Mouse (Mus musculus) CH12.LX (cell line): Measurements from ENCODE around the gene Gm9821. TPM values are rescaled to one million over a fixed set of nuclear protein-coding genes. Genes with fewer than 3 reads are reported as not detected.

Source experiments
- DNase-seq: peaks from one replicate; pipeline ENCODE4 v3.0.0-alpha.2; 2013; ENCODE audit errors: extremely low read depth
- H3K27ac ChIP-seq: 2 replicates; pipeline ENCODE4 v1.5.1; 2012; ENCODE audit warnings: low read depth, mild to moderate bottlenecking, control low read depth, moderate library complexity; ENCODE audit not compliant: insufficient read depth
- H3K27me3 ChIP-seq: replicated peaks from 2 replicates; pipeline ENCODE3; 2012; ENCODE audit warnings: inconsistent platforms
- H3K36me3 ChIP-seq, 2 experiments: replicated peaks in 1 of 2; 2 replicates each; pipeline versions ENCODE3 to v1.6.1; 2012; ENCODE audit warnings: inconsistent platforms in 1 of 2, low read length in 1 of 2, mild to moderate bottlenecking in 1 of 2, mixed read lengths in 1 of 2, moderate library complexity in 1 of 2; ENCODE audit not compliant: control insufficient read depth in 1 of 2, insufficient read depth in 1 of 2
- H3K4me1 ChIP-seq, 2 experiments: 2 replicates each; pipeline ENCODE4 v1.6.1; 2012; ENCODE audit warnings: inconsistent platforms in 1 of 2, moderate library complexity in 1 of 2; ENCODE audit not compliant: insufficient read depth in 2 of 2, control insufficient read depth in 1 of 2
- H3K4me2 ChIP-seq: 2 replicates; pipeline ENCODE4 v1.6.1; 2012; ENCODE audit warnings: low read depth, mild to moderate bottlenecking, control low read depth; ENCODE audit not compliant: poor library complexity, insufficient read depth, severe bottlenecking
- H3K4me3 ChIP-seq, 3 experiments: fragments of 150-350 bp in 1 of 3; sonication (generic) in 1 of 3; replicated peaks in 1 of 3; 2 replicates each; pipeline versions ENCODE3 to v1.5.1; 2011 to 2012; ENCODE audit warnings: low read depth in 2 of 3, low read length in 2 of 3, mild to moderate bottlenecking in 2 of 3, moderate library complexity in 2 of 3, control low read depth in 1 of 3, improper control_type of control experiment in 1 of 3, inconsistent platforms in 1 of 3, mixed read lengths in 1 of 3; ENCODE audit not compliant: poor library complexity in 1 of 3
- H3K79me2 ChIP-seq: replicated peaks from 2 replicates; pipeline ENCODE4 v1.6.1; 2012; ENCODE audit warnings: mild to moderate bottlenecking, moderate library complexity; ENCODE audit not compliant: control insufficient read depth, poor library complexity, insufficient read depth, severe bottlenecking; ENCODE audit errors: extremely low read depth
- H3K9ac ChIP-seq: 2 replicates; pipeline ENCODE4 v1.6.1; 2012; ENCODE audit warnings: low read depth, mild to moderate bottlenecking, control low read depth, moderate library complexity; ENCODE audit not compliant: insufficient read depth
- H3K9me3 ChIP-seq: replicated peaks from 2 replicates; pipeline ENCODE3; 2012; ENCODE audit warnings: low read length, inconsistent platforms, mixed read lengths
- BHLHE40 ChIP-seq: IDR thresholded peaks from 2 replicates; pipeline ENCODE4 v1.6.1; 2011; ENCODE audit warnings: mild to moderate bottlenecking, low read depth, low read length, improper control_type of control experiment
- CHD1 ChIP-seq: IDR thresholded peaks from 2 replicates; pipeline ENCODE4 v1.6.1; 2012; ENCODE audit warnings: low read depth, low read length, improper control_type of control experiment, inconsistent platforms
- CTCF ChIP-seq, 2 experiments: IDR thresholded peaks in 1 of 2; conservative IDR thresholded peaks in 1 of 2; 2 replicates each; pipeline ENCODE4 v1.5.1; 2011 to 2012; ENCODE audit warnings: low read depth in 2 of 2, low read length in 2 of 2, improper control_type of control experiment in 1 of 2, inconsistent platforms in 1 of 2, mild to moderate bottlenecking in 1 of 2, moderate library complexity in 1 of 2
- E2F4 ChIP-seq: IDR thresholded peaks from 2 replicates; pipeline ENCODE4 v1.6.1; 2011; ENCODE audit warnings: low read depth, low read length, improper control_type of control experiment; ENCODE audit not compliant: insufficient replicate concordance
- ELF1 ChIP-seq: IDR thresholded peaks from 2 replicates; pipeline ENCODE4 v1.6.1; 2014; ENCODE audit warnings: low read depth, mild to moderate bottlenecking, inconsistent platforms, low read length, improper control_type of control experiment
- MAZ ChIP-seq: IDR thresholded peaks from 2 replicates; pipeline ENCODE4 v1.6.1; 2012; ENCODE audit warnings: low read depth, mild to moderate bottlenecking, inconsistent platforms, low read length, improper control_type of control experiment, moderate library complexity
- MEF2A ChIP-seq: IDR thresholded peaks from 2 replicates; pipeline ENCODE4 v1.6.1; 2014; ENCODE audit warnings: low read depth, mild to moderate bottlenecking, inconsistent platforms, low read length, improper control_type of control experiment, borderline replicate concordance
- POLR2A ChIP-seq: IDR thresholded peaks from 2 replicates; pipeline ENCODE4 v1.6.1; 2011; ENCODE audit warnings: low read depth, mild to moderate bottlenecking, improper control_type of control experiment, low read length
- POLR2AphosphoS2 ChIP-seq: IDR thresholded peaks from 2 replicates; pipeline ENCODE4 v1.6.1; 2011; ENCODE audit warnings: low read depth, low read length, improper control_type of control experiment
- RAD21 ChIP-seq: IDR thresholded peaks from 2 replicates; pipeline ENCODE4 v1.6.1; 2011; ENCODE audit warnings: low read depth, mild to moderate bottlenecking, low read length, improper control_type of control experiment, moderate library complexity
- SMC3 ChIP-seq: IDR thresholded peaks from 2 replicates; pipeline ENCODE4 v1.6.1; 2011; ENCODE audit warnings: low read depth, low read length, improper control_type of control experiment
- TCF12 ChIP-seq: IDR thresholded peaks from 2 replicates; pipeline ENCODE4 v1.6.1; 2014; ENCODE audit warnings: low read depth, mild to moderate bottlenecking, inconsistent platforms, low read length, improper control_type of control experiment
- USF2 ChIP-seq: conservative IDR thresholded peaks from 2 replicates; pipeline ENCODE4 v1.6.1; 2011; ENCODE audit warnings: low read depth, low read length, improper control_type of control experiment
- dilution Hi-C: fragments of 300-500 bp; cut with MboI; formaldehyde crosslinking; loops from 2 replicates; pipeline ENCODE4 v1.14.3; 2020; ENCODE audit warnings: low sequenced_read_pairs; ENCODE audit not compliant: extremely low pct_unique_long_range_greater_than_20kb, extremely low pct_ligation_motif_present
- in situ Hi-C: fragments of 300-500 bp; cut with MboI; formaldehyde crosslinking; loops from 3 replicates; pipeline ENCODE4 v1.14.3; 2019; ENCODE audit warnings: low sequenced_read_pairs, low pct_ligation_motif_present, low pct_unique_long_range_greater_than_20kb, mixed read lengths
- polyA plus RNA-seq: library from polyadenylated mRNA; unstranded; fragments of >175 nt; gene quantifications from 2 replicates; pipeline ENCODE4 v1.2.1, GENCODE M21; 2012; ENCODE audit warnings: low read depth; ENCODE audit not compliant: insufficient read length
- total RNA-seq, 2 experiments: library from RNA; depleted of rRNA; stranded (reverse); fragments of 300-350 nt in 1 of 2; fragments of >200 nt in 1 of 2; gene quantifications; 2 replicates each; pipeline ENCODE4 v1.2.3; 2012 to 2014

The Gm9821 gene
- total and polyA plus RNA-seq, 3 experiments, result 0.25 to 3.8 TPM; not detected in 1

DNA sequence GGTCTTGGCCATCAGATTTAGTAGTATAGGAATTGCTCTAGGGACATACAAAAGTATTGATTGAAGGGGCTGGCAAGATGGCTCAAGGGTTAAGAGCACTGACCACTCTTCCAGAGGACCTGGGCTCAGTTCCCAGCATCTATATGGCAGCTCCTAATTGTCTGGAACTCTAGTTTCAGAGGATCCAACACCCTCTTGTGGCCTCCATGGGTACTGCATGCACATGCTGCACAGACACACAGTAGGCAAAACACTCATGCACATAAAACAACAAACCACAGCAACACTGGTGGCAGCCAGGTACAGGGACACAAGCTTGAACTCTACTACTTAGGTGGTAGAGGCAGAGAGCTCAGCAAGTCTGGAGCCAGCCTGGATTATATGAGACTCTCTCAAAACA lies 44.2 kb downstream of the Gm9821 start:
- in situ Hi-C loops, result loop anchor here (5.0 kb wide), 3 partner anchors 47 to 443 kb away; partner anchors contain the start of gene Cry2
- dilution Hi-C loops, result no loop called here
- no peak overlapping the region for H3K9ac ChIP-seq
- DNase-seq, result no peak
- H3K4me3 ChIP-seq, result no peak overlapping the region
- no peak for TF ChIP-seq CHD1
- peak; percentile 45 to 56 for TF ChIP-seq CTCF (conservative IDR thresholded peaks at IDR 0.05 in 1 of 2, IDR thresholded peaks at IDR 0.05 in 1 of 2; ENCODE audit: low read depth in 2 of 2, low read length in 2 of 2)
- peak; percentile 14 for TF ChIP-seq SMC3
- H3K4me1 ChIP-seq, result peaks cover 3 to 18% of the 10 kb centered on the region in 2 experiments; a peak in 3 of 4 replicates
- no peak overlapping the region for H3K27ac ChIP-seq
- H3K27me3 ChIP-seq, result peaks cover 34% of the 10 kb centered on the region
- no peaks in the 10 kb centered on the region for H3K79me2 ChIP-seq
- H3K4me2 ChIP-seq, result no peak overlapping the region
- H3K9me3 ChIP-seq, result peaks cover 8% of the 10 kb centered on the region
- no peaks in the 10 kb centered on the region for H3K36me3 ChIP-seq

DNA sequence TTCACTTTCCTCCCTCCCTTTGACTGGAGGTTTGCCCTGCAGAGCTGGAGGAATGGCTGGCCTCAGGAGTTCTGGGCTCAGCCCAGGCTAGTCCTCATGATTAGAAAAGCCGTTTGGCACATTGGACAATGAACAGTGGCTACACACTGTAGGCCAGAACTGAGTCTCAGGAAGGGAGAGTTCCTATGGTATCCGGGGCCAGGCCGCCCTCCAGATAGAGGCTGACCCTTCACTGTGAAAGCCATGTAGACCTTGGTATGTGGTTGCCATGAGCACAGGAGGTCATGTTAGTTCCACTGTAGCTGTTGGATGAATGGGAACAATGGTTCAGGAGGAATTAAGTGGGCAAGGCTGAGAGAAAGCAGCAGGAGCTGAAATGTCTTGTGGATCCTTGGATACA lies 47.9 kb downstream of the Gm9821 start:
- Histone ChIP-seq H3K4me2 (no peak overlapping the region), H3K27ac (no peak overlapping the region), H3K4me1 (no peaks in the 10 kb centered on the region), H3K9ac (no peak overlapping the region), H3K9me3 (peaks cover 8% of the 10 kb centered on the region), H3K79me2 (no peaks in the 10 kb centered on the region), H3K27me3 (peaks cover 67% of the 10 kb centered on the region), H3K4me3 (no peak overlapping the region), H3K36me3 (no peaks in the 10 kb centered on the region)
- no peak for DNase-seq
- dilution Hi-C loops, result no loop called here
- TF ChIP-seq E2F4 (no peak), POLR2AphosphoS2 (no peak), CHD1 (no peak), TCF12 (no peak), CTCF (conservative IDR thresholded peaks at IDR 0.05 in 1 of 2, IDR thresholded peaks at IDR 0.05 in 1 of 2; ENCODE audit: low read depth in 2 of 2, low read length in 2 of 2) (no peak), USF2 (no peak), BHLHE40 (no peak), MAZ (no peak), SMC3 (no peak)
- in situ Hi-C loops, result no loop called here

DNA sequence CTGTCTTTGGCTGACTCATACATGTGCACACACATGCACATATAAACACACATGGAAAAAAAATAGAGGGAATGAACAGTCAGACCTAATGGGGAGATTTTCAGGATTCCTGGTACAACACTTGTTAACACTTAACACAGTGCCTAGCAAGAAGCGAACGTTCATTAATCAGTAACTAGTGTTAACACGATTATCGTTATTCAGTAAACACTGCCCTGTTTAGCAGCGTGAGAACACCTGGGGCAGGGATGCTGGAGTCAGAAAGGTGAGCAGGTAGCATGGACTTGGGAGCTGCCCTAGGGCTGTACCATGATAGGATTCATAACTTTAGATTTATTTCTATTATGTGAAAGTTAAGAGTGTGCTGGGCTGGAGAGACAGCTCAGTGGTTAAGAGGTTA lies 50.5 kb downstream of the Gm9821 start:
- Histone ChIP-seq H3K4me2 (no peak overlapping the region), H3K4me3 (no peak overlapping the region), H3K27me3 (peaks cover 83% of the 10 kb centered on the region), H3K4me1 (no peaks in the 10 kb centered on the region), H3K79me2 (no peaks in the 10 kb centered on the region), H3K9me3 (no peaks in the 10 kb centered on the region), H3K36me3 (no peaks in the 10 kb centered on the region), H3K27ac (no peak overlapping the region), H3K9ac (no peak overlapping the region)
- no peak for DNase-seq
- dilution Hi-C loops (no loop called here), in situ Hi-C loops (no loop called here)
- TF ChIP-seq POLR2AphosphoS2, result no peak
- TF ChIP-seq RAD21, result no peak
- TF ChIP-seq ELF1, result no peak
- TF ChIP-seq POLR2A, result no peak
- no peak for TF ChIP-seq MEF2A

Other genes with a start within 250 kb of the Gm9821 start
- 7.3 and 8.5 TPM in 2 replicates for gene Atg13, start 235.1 kb upstream of the Gm9821 start, total RNA-seq (2012; rRNA removed)
- 5.8 and 6.0 TPM in 2 replicates for gene Atg13, start 235.1 kb upstream of the Gm9821 start, total RNA-seq (2014; rRNA removed)
- 18.0 and 20.7 TPM in 2 replicates for gene Atg13, start 235.1 kb upstream of the Gm9821 start, polyA plus RNA-seq
- gene Harbi1, start 234.9 kb upstream of the Gm9821 start, total RNA-seq (2012; rRNA removed), result 10.2 and 13.3 TPM in 2 replicates
- gene Harbi1, start 234.9 kb upstream of the Gm9821 start, total RNA-seq (2014; rRNA removed), result 18.2 and 18.8 TPM in 2 replicates
- 7.8 and 8.1 TPM in 2 replicates for gene Harbi1, start 234.9 kb upstream of the Gm9821 start, polyA plus RNA-seq
- 21.1 and 21.9 TPM in 2 replicates for gene Ambra1, start 215.6 kb upstream of the Gm9821 start, total RNA-seq (2012; rRNA removed)
- 15.8 and 16.2 TPM in 2 replicates for gene Ambra1, start 215.6 kb upstream of the Gm9821 start, total RNA-seq (2014; rRNA removed)
- gene Ambra1, start 215.6 kb upstream of the Gm9821 start, polyA plus RNA-seq, result 25.3 and 27.1 TPM in 2 replicates
- gene Chrm4, start 18.5 kb upstream of the Gm9821 start, total RNA-seq (2012; rRNA removed), result 13.9 and 15.1 TPM in 2 replicates
- gene Chrm4, start 18.5 kb upstream of the Gm9821 start, total RNA-seq (2014; rRNA removed), result 9.2 and 10.0 TPM in 2 replicates
- 10.4 and 14.4 TPM in 2 replicates for gene Chrm4, start 18.5 kb upstream of the Gm9821 start, polyA plus RNA-seq
- 0.25 and 0.38 TPM in 2 replicates for gene Mdk, start 13.4 kb upstream of the Gm9821 start, total RNA-seq (2012; rRNA removed)
- gene Mdk, start 13.4 kb upstream of the Gm9821 start, total RNA-seq (2014; rRNA removed), result 0.34 TPM in 1 of 2 replicates, not detected in the other
- gene Mdk, start 13.4 kb upstream of the Gm9821 start, polyA plus RNA-seq, result 2.4 and 3.1 TPM in 2 replicates
- gene Dgkz, start 30.2 kb downstream of the Gm9821 start, total RNA-seq (2012; rRNA removed), result 50.3 and 50.4 TPM in 2 replicates
- gene Dgkz, start 30.2 kb downstream of the Gm9821 start, total RNA-seq (2014; rRNA removed), result 32.3 and 38.6 TPM in 2 replicates
- gene Dgkz, start 30.2 kb downstream of the Gm9821 start, polyA plus RNA-seq, result 53.9 and 60.2 TPM in 2 replicates
- gene Creb3l1, start 78.8 kb downstream of the Gm9821 start, total RNA-seq (2012; rRNA removed), result 0.29 and 0.59 TPM in 2 replicates
- 0.08 and 0.27 TPM in 2 replicates for gene Creb3l1, start 78.8 kb downstream of the Gm9821 start, total RNA-seq (2014; rRNA removed)
- gene Creb3l1, start 78.8 kb downstream of the Gm9821 start, polyA plus RNA-seq, result 1.5 and 2.0 TPM in 2 replicates
- 12.0 and 12.3 TPM in 2 replicates for gene Phf21a, start 147.4 kb downstream of the Gm9821 start, total RNA-seq (2012; rRNA removed)
- gene Phf21a, start 147.4 kb downstream of the Gm9821 start, total RNA-seq (2014; rRNA removed), result 8.8 and 10.2 TPM in 2 replicates
- 24.5 and 28.0 TPM in 2 replicates for gene Phf21a, start 147.4 kb downstream of the Gm9821 start, polyA plus RNA-seq